Mouse (Mus musculus): ENCODE results near the gene Olfr629.
A peak's percentile ranks its signal among the peaks of the same experiment; 100 is the strongest.
"Not testable (repeated sequence)": the region's sequence is repeated elsewhere in the genome, so short reads cannot be mapped to it uniquely, and the experiment has no call there.

Olfr629 gene

DNA sequence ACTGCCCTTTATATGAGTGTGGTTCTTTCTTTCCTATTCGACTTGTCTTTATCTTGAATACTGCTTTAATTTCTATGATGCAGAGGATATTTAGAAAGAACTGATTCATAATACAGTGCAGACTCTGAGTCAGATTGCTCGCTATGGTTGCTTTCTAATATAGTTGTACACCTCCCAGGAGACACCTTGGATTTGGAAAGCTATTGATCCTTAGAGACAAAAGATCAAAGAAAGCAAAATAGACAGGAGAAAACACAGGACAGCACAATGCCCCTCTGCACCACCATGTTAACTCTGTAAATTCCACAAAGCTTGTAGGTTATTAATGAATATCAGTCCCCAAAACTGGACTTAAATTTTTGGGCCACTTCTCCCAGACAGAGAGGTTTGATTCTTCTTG lies at the start of gene Olfr629:
Gene Olfr629 (minus strand): TSS at position 101 of the 400 bp plus-strand sequence.
- DNase-seq (ENCODE audit: low read depth), result no peak

DNA sequence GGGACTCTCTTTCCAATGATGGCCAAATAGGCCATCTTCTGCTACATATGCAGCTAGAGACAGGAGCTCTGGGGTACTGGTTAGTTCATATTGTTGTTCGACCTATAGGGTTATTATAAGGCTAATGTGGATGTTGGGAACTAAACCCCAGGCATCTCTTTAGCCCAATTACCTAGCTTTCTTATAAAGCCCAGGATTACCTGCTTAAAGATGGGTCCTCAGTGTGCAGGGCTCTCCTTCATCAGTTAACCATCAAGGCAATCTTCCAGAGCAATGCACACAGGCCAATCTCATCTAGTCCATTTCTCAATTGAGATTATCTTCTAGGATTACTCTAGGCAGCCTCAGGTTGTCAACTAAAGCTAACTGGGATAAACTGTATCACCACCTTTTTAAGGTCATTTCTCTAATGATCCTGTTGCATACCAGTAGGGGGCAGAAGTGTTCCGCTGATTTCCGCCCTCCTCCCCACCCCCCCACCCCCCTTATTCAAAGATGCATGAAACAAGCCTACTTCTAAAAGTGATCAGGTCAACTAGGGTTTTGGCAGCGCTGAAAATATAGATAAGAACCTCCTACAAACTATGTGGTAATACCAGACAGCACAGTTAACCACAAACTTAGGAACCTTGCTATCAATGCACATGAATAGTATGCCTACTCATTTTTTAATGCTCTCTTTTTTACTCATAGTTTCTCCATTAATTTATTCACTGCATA lies 48.1 kb upstream of the Olfr629 start:
- DNase-seq (ENCODE audit: low read depth), result no peak

DNA sequence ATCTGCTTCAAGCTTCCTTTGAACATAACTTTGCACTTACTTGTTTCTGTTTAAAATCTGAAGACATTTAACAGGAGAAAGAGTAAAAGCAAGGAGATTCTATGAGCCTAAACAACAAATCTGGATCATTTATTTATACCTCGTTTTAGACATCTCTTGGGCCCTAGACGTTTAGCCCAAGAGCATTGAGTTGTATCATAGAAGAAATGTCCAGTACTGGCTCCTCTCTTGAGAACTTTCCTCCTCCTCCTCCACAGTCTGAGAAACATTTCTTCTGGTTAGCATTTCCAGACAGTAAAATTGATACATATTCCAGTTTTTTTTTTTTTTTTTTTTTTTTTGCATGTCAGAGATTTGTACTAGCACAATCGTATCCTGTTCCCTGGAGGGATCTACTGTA lies 47.0 kb upstream of the Olfr629 start, which contains the start of gene Olfr67:
Gene Olfr67 (minus strand): TSS at position 101 of the 400 bp plus-strand sequence.
- DNase-seq (ENCODE audit: low read depth), result no peak

DNA sequence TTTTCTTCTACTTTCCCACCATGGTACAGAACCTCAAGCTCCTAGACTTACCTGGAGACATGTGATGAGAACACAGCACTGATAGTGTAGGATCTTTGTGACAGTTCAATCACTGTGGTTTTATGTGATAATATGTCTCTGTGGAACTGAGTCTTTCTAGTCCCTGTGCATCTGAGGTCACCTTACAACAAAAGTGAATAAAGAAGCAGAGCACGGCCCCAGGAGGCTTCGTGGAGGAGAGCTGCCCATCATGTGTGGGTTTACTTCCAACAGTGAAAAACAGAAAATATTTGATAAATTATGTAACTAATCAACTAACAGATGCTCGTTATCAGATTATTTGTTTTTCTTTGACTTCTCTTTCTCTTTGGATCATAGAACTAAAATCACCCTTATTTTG lies 34.9 kb upstream of the Olfr629 start, which contains the start of gene Olfr68:
Gene Olfr68 (minus strand): TSS at position 101 of the 400 bp plus-strand sequence.
- no peak for DNase-seq (ENCODE audit: low read depth)

- not testable (repeated sequence) for DNase-seq (ENCODE audit: low read depth)
Observed at GRCm38 (mm10) chr7:103777652-103778051, 32.9 kb upstream of the Olfr629 start.

- no peak for DNase-seq (ENCODE audit: low read depth)
Observed at GRCm38 (mm10) chr7:103771494-103771893, 26.8 kb upstream of the Olfr629 start, which contains the start of gene Olfr69. Gene Olfr69, minus strand, starts transcription at chr7:103771594.

GRCm38 (mm10) chr7:103767687-103768086 lies 22.9 kb upstream of the Olfr629 start:
- not testable (repeated sequence) for DNase-seq (ENCODE audit: low read depth)

DNA sequence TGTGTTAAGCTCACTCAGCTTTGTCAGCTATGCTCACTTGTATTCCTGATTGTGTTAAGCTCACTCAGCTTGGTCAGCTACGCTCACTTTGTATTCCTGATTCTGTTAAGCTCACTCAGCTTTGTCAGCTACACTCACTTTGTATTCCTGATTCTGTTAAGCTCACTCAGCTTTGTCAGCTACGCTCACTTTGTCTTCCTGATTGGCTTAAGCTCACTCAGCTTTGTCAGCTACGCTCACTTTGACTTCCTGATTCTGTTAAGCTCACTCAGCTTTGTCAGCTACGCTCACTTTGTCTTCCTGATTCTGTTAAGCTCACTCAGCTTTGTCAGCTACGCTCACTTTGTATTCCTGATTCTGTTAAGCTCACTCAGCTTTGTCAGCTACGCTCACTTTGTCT lies 17.5 kb upstream of the Olfr629 start:
- DNase-seq (ENCODE audit: low read depth), result not testable (repeated sequence)

DNA sequence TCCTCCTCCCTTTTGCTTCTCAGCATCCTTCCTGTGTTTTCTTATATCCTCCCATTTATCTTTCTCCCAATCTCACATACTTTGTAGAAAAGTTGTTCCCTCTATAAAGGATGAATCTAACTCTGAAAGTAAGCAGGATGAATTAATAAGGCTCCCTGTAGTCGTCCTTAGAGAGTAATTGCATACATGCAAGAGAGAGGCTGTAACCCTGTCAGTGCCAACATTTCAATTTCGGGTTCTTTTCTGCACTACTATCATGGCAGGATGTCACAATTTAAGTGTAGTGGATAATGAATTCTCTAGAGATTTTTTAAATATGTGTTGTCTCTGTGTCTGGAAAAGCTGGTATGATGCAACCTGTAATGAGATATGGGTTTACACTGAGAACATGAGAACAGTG lies 12.5 kb upstream of the Olfr629 start, which contains the start of gene Olfr630:
Gene Olfr630 (minus strand): TSS at position 101 of the 400 bp plus-strand sequence.
- DNase-seq (ENCODE audit: low read depth), result no peak

DNA sequence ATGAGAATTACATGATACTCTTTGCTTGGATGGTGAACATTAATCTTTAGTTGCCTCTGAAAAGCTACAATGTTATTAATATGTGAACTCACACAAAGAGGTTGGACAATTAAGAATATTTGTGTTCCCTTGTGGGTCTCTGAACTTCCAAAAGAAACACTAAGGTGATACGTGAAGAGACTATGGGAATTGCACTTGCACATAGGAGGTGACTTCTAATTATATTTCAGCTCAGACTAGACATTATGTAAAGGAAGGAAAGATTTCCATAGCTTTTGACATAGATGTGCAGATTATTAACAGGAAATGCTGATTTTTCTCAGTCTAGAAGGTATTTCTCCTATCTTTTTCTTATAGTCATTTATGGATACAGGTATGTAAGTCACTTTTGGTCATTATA lies 14.7 kb downstream of the Olfr629 start, which contains the start of gene Olfr628:
Gene Olfr628 (plus strand): TSS at position 301 of the 400 bp plus-strand sequence.
- no peak for DNase-seq (ENCODE audit: low read depth)

DNA sequence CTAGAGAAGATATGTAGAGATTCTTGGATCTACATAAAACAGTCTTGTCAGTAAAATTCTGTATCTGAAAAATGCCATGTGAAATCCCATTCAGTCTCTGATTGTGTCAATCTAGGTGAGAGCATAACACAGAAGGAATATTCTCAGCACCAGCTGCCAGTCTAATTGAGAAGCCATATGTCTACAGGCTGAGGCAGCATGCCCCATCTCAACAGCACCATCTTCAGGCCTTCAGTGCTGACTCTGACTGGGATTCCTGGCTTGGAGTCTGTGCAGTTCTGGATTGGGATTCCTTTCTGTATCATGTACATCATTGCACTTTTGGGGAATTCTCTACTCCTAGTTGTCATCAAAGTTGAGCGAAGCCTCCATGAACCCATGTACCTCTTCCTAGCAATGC lies 28.3 kb downstream of the Olfr629 start:
- not testable (repeated sequence) for DNase-seq (ENCODE audit: low read depth)

DNA sequence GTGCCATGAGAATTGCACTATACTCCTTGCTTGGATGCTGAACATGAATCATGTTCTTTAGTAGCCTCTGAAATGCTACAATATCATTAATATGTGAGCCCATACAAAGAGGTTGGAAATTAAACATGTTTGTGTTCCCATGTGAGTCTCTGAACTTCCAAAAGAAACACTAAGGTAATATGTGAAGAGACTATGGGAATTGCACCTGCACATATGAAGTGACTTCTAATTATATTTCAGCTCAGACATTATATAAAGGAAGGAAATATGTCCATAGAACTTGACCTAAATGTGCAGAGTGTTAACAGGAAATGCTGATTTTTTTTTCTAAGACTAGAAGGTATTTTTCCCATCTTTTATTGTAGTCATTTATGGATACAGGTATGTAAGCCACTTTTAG lies 30.4 kb downstream of the Olfr629 start, which contains the start of gene Olfr243:
Gene Olfr243 (plus strand): TSS at position 301 of the 400 bp plus-strand sequence.
- DNase-seq (ENCODE audit: low read depth), result no peak

- peak; percentile 23 for DNase-seq (ENCODE audit: low read depth)
Observed at GRCm38 (mm10) chr7:103712024-103712423, 32.7 kb downstream of the Olfr629 start.

DNA sequence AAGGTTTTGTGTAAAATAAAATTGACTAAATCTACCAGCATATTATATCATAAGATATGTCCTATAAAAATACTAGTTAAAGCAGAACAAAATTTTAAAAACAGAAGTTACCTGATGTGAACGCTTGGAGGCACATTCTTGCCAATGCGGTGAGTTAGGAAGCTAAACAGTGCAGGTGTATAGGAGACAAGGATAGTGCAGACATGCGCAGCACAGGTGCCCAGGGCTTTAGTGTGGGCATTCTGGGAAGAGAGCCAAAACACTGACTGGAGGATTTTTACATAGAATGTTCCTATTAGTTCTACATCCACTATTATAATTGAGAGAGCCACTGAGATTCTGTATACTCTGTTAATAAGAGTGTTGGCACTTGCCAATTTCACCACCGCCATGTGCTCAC lies 45.3 kb downstream of the Olfr629 start:
- DNase-seq (ENCODE audit: low read depth), result no peak

Measured in induced T-regulatory cell, adult 2 months (primary cell).